Comparison of ENCODE assay signal across 8 mouse cellular contexts in the genomic region with DNA sequence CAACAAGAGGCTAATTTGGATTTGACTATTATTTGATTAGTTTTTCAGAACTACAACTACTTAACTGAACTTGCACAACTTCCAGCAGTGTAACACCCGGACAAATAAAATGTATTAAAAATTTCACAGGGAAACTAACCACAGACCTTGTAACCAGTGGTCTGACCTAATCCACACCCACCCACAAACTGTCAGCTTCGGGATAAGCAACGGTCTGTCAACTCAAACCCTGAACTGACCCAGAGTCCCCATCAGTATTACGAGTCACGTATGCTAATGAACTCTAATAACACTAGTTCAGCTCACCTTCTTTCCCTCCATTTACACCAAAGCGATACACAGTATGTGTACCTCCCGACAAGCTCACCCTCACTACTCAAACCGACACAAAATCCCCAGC. TPM values are rescaled to one million over a fixed set of nuclear protein-coding genes. Genes with fewer than 3 reads are reported as not detected.
DNase-seq lines count a peak whose midpoint lies in the region; ATAC-seq and TF ChIP-seq lines count a peak whose summit lies in the region.

No protein-coding gene starts in this region.

- 0 out of 2 replicates have a peak overlapping the region, but pooled peaks have one; percentile 13 for H3K27ac ChIP-seq in lung, embryonic 14.5 days (ENCODE audit: low read depth)
- peak overlapping the region; percentile 98; the same call in 1 of the 2 replicates for H3K27ac ChIP-seq in embryonic facial prominence, embryonic 15.5 days (replicated peaks)
- H3K27ac ChIP-seq in limb, embryonic 11.5 days (replicated peaks; ENCODE audit: low read depth, low read length), result no peak overlapping the region
- H3K27ac ChIP-seq in neural tube, embryonic 14.5 days (ENCODE audit: low read depth, low read length), result no peak overlapping the region

- no peaks in the 10 kb centered on the region for H3K4me1 ChIP-seq in lung, embryonic 14.5 days (ENCODE audit: insufficient read depth)
- peaks cover 14% of the 10 kb centered on the region for H3K4me1 ChIP-seq in embryonic facial prominence, embryonic 15.5 days
- H3K4me1 ChIP-seq in limb, embryonic 11.5 days (ENCODE audit: control insufficient read depth, insufficient read depth, low read length), result peaks cover 12% of the 10 kb centered on the region; the same call in 1 of the 2 replicates
- H3K4me1 ChIP-seq in neural tube, embryonic 14.5 days (ENCODE audit: control insufficient read depth, insufficient read depth, low read length), result peaks cover 22% of the 10 kb centered on the region

- WGBS in lung, embryonic 14.5 days, result 9% methylated on average over 8 of the region's 8 CpGs
- WGBS in embryonic facial prominence, embryonic 15.5 days, result 7% methylated on average over 8 of the region's 8 CpGs
- WGBS in limb, embryonic 11.5 days, result 13% methylated on average over 8 of the region's 8 CpGs
- 13% methylated on average over 8 of the region's 8 CpGs for WGBS in neural tube, embryonic 14.5 days

- H3K36me3 ChIP-seq in lung, embryonic 14.5 days (ENCODE audit: insufficient read depth), result peaks cover 42% of the 10 kb centered on the region
- H3K36me3 ChIP-seq in embryonic facial prominence, embryonic 15.5 days, result peaks cover 37% of the 10 kb centered on the region
- H3K36me3 ChIP-seq in limb, embryonic 11.5 days (ENCODE audit: control insufficient read depth, insufficient read depth, low read length), result peaks cover 15% of the 10 kb centered on the region; the same call in 1 of the 2 replicates
- H3K36me3 ChIP-seq in neural tube, embryonic 14.5 days (ENCODE audit: control insufficient read depth, insufficient read depth, low read length), result peaks cover 11% of the 10 kb centered on the region

- TF ChIP-seq CTCF in lung, embryonic 14.5 days (IDR thresholded peaks at IDR 0.05; ENCODE audit: low read depth), result no peak

- H3K4me2 ChIP-seq in lung, embryonic 14.5 days, result peak overlapping the region; percentile 78
- peak overlapping the region; percentile 55 for H3K4me2 ChIP-seq in embryonic facial prominence, embryonic 15.5 days (replicated peaks)
- H3K4me2 ChIP-seq in limb, embryonic 11.5 days (ENCODE audit: low read depth, severe bottlenecking), result peak overlapping the region; percentile 72
- peak overlapping the region; percentile 89 for H3K4me2 ChIP-seq in neural tube, embryonic 14.5 days (ENCODE audit: low read depth, low read length)

- H3K9me3 ChIP-seq in lung, embryonic 14.5 days (ENCODE audit: low read depth, low read length), result no peaks in the 10 kb centered on the region
- H3K9me3 ChIP-seq in embryonic facial prominence, embryonic 15.5 days (replicated peaks), result no peaks in the 10 kb centered on the region
- H3K9me3 ChIP-seq in limb, embryonic 11.5 days (ENCODE audit: control insufficient read depth, low read length), result no peaks in the 10 kb centered on the region
- no peaks in the 10 kb centered on the region for H3K9me3 ChIP-seq in neural tube, embryonic 14.5 days (ENCODE audit: control insufficient read depth, low read length)

- H3K4me3 ChIP-seq in lung, embryonic 14.5 days (ENCODE audit: low read depth, low read length), result peak overlapping the region; percentile 85
- H3K4me3 ChIP-seq in embryonic facial prominence, embryonic 15.5 days (replicated peaks), result peak overlapping the region; percentile 88
- peak overlapping the region; percentile 84 for H3K4me3 ChIP-seq in limb, embryonic 11.5 days (ENCODE audit: low read depth, low read length)
- peak overlapping the region; percentile 84 for H3K4me3 ChIP-seq in neural tube, embryonic 14.5 days (ENCODE audit: low read depth, low read length)

- no peak for DNase-seq in lung, embryonic 14.5 days
- DNase-seq in lung, adult 18-20 months, result no peak
- DNase-seq in limb, embryonic 11.5 days (ENCODE audit: low spot score), result no peak
- DNase-seq in urinary bladder, adult 2 months (ENCODE audit: low spot score), result no peak
- no peak for DNase-seq in adipocyte (ENCODE audit: low spot score)

- H3K27me3 ChIP-seq in lung, embryonic 14.5 days (ENCODE audit: insufficient read depth, low read length), result no peaks in the 10 kb centered on the region
- no peaks in the 10 kb centered on the region for H3K27me3 ChIP-seq in embryonic facial prominence, embryonic 15.5 days
- no peaks in the 10 kb centered on the region for H3K27me3 ChIP-seq in limb, embryonic 11.5 days (ENCODE audit: control insufficient read depth, insufficient read depth, low read length)
- H3K27me3 ChIP-seq in neural tube, embryonic 14.5 days (ENCODE audit: control insufficient read depth, insufficient read depth, low read length), result no peaks in the 10 kb centered on the region

- peak overlapping the region; percentile 93 for H3K9ac ChIP-seq in lung, embryonic 14.5 days
- peak overlapping the region; percentile 96 for H3K9ac ChIP-seq in embryonic facial prominence, embryonic 15.5 days
- H3K9ac ChIP-seq in limb, embryonic 11.5 days (ENCODE audit: low read length), result peak overlapping the region; percentile 94
- peak overlapping the region; percentile 84 for H3K9ac ChIP-seq in neural tube, embryonic 14.5 days (replicated peaks; ENCODE audit: low read depth, low read length)

- no peak for ATAC-seq in lung, embryonic 14.5 days (ENCODE audit: insufficient read depth)
- ATAC-seq in embryonic facial prominence, embryonic 15.5 days (ENCODE audit: insufficient number of reproducible peaks, low FRiP score, low TSS enrichment, low read depth), result no peak
- ATAC-seq in limb, embryonic 11.5 days (ENCODE audit: insufficient number of reproducible peaks, low FRiP score, low TSS enrichment, low read depth), result peak; percentile 14; the same call in 1 of the 2 replicates
- no peak for ATAC-seq in neural tube, embryonic 14.5 days (ENCODE audit: low read depth)
- no peak for ATAC-seq in frontal cortex, adult (ENCODE audit: low TSS enrichment)

RNA-seq across cellular contexts. Expression of a gene that starts 0.5 kb away (rescaled TPM):
- polyA plus RNA-seq in lung, embryonic 14.5 days (2014; fragmentation: Nextera tagmentation; extraction: Ambion mirVana), result 77.4 and 83.2 TPM in 2 replicates
- 74.2 and 75.5 TPM in 2 replicates for polyA plus RNA-seq in embryonic facial prominence, embryonic 15.5 days (2015; fragmentation: Nextera tagmentation; extraction: Ambion mirVana)
- 111 and 114 TPM in 2 replicates for polyA plus RNA-seq in limb, embryonic 11.5 days (2014; fragmentation: Nextera tagmentation; extraction: Ambion mirVana)
- 77.4 and 79.8 TPM in 2 replicates for polyA plus RNA-seq in neural tube, embryonic 14.5 days (2014; fragmentation: Nextera tagmentation; extraction: Ambion mirVana)
- 55.7 and 64.4 TPM in 2 replicates for polyA plus RNA-seq in urinary bladder, adult 2 months (2012; rRNA removed)

RNA-seq across cellular contexts. Expression of a gene that starts 1.3 kb away (rescaled TPM):
- polyA plus RNA-seq in lung, embryonic 14.5 days (2014; fragmentation: Nextera tagmentation; extraction: Ambion mirVana), result 120 and 122 TPM in 2 replicates
- polyA plus RNA-seq in embryonic facial prominence, embryonic 15.5 days (2015; fragmentation: Nextera tagmentation; extraction: Ambion mirVana), result 130 and 132 TPM in 2 replicates
- 141 and 160 TPM in 2 replicates for polyA plus RNA-seq in limb, embryonic 11.5 days (2014; fragmentation: Nextera tagmentation; extraction: Ambion mirVana)
- polyA plus RNA-seq in neural tube, embryonic 14.5 days (2014; fragmentation: Nextera tagmentation; extraction: Ambion mirVana), result 101 and 118 TPM in 2 replicates
- polyA plus RNA-seq in urinary bladder, adult 2 months (2012; rRNA removed), result 129 and 169 TPM in 2 replicates

RNA-seq across cellular contexts. Expression of a gene that starts 13.2 kb away (rescaled TPM):
- 0.12 and 0.15 TPM in 2 replicates for polyA plus RNA-seq in lung, embryonic 14.5 days (2014; fragmentation: Nextera tagmentation; extraction: Ambion mirVana)
- 0.23 and 0.28 TPM in 2 replicates for polyA plus RNA-seq in embryonic facial prominence, embryonic 15.5 days (2015; fragmentation: Nextera tagmentation; extraction: Ambion mirVana)
- 0.25 and 0.34 TPM in 2 replicates for polyA plus RNA-seq in limb, embryonic 11.5 days (2014; fragmentation: Nextera tagmentation; extraction: Ambion mirVana)
- polyA plus RNA-seq in neural tube, embryonic 14.5 days (2014; fragmentation: Nextera tagmentation; extraction: Ambion mirVana), result 0.20 TPM in 1 of 2 replicates, not detected in the other
- 0.06 and 0.14 TPM in 2 replicates for polyA plus RNA-seq in urinary bladder, adult 2 months (2012; rRNA removed)

RNA-seq across cellular contexts. Expression of a gene that starts 26.5 kb away (rescaled TPM):
- not detected in 2 replicates for polyA plus RNA-seq in lung, embryonic 14.5 days (2014; fragmentation: Nextera tagmentation; extraction: Ambion mirVana)
- polyA plus RNA-seq in embryonic facial prominence, embryonic 15.5 days (2015; fragmentation: Nextera tagmentation; extraction: Ambion mirVana), result not detected in 2 replicates
- not detected in 2 replicates for polyA plus RNA-seq in limb, embryonic 11.5 days (2014; fragmentation: Nextera tagmentation; extraction: Ambion mirVana)
- polyA plus RNA-seq in neural tube, embryonic 14.5 days (2014; fragmentation: Nextera tagmentation; extraction: Ambion mirVana), result not detected in 2 replicates
- 0.40 and 0.47 TPM in 2 replicates for polyA plus RNA-seq in urinary bladder, adult 2 months (2012; rRNA removed)

RNA-seq across cellular contexts. Expression of a gene that starts 44.3 kb away (rescaled TPM):
- polyA plus RNA-seq in lung, embryonic 14.5 days (2014; fragmentation: Nextera tagmentation; extraction: Ambion mirVana), result 5.2 and 5.4 TPM in 2 replicates
- 4.5 and 4.8 TPM in 2 replicates for polyA plus RNA-seq in embryonic facial prominence, embryonic 15.5 days (2015; fragmentation: Nextera tagmentation; extraction: Ambion mirVana)
- polyA plus RNA-seq in limb, embryonic 11.5 days (2014; fragmentation: Nextera tagmentation; extraction: Ambion mirVana), result 8.6 and 10.2 TPM in 2 replicates
- polyA plus RNA-seq in neural tube, embryonic 14.5 days (2014; fragmentation: Nextera tagmentation; extraction: Ambion mirVana), result 9.2 and 12.5 TPM in 2 replicates
- 1.5 and 1.6 TPM in 2 replicates for polyA plus RNA-seq in urinary bladder, adult 2 months (2012; rRNA removed)

Comparison
In these comparisons a context has a peak if more than half of its experiments do, and no peak if none do; other contexts are left out.
1. H3K27ac ChIP-seq: peak in lung, embryonic 14.5 days (single experiment) and embryonic facial prominence, embryonic 15.5 days (single experiment); none in limb, embryonic 11.5 days (single experiment) and neural tube, embryonic 14.5 days (single experiment).
2. Peak in every context shown above with its lines, with median percentiles within 50 percentile points of each other: H3K4me2 ChIP-seq, H3K4me3 ChIP-seq and H3K9ac ChIP-seq.